Mouse (Mus musculus): ENCODE data around the gene Aldh5a1. TPM values are rescaled to one million over a fixed set of nuclear protein-coding genes. Genes with fewer than 3 reads are reported as not detected.

Gene Aldh5a1
- total and polyA plus RNA-seq, 2 experiments from 2014 or later: 11.2 to 40.9 TPM

DNA sequence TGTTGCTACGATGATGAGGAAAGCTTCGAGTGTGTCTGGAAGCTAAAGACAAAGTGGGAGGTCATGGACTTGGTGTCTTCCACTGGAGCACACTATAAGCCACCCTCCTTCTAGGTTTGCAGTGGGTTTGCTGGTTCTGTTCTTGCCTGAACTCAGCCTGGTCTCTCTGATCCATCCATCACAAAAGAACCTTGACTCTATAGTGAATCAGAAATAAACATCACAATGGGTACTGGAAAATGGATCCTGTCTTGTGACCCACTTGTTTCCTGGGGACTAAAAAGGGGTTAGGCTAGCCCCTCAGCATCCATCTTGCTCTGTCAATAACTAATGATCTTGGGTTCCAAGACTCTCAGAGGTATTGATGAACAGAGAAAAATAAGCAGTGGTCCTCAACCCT lies 35.5 kb downstream of the Aldh5a1 start:
- WGBS: 94% methylated on average over 2 of the region's 2 CpGs
- H3K4me1 ChIP-seq (ENCODE audit: insufficient read depth): no peaks in the 10 kb centered on the region
- no peak for ATAC-seq
- no peak overlapping the region for H3K4me3 ChIP-seq (ENCODE audit: low read depth, low read length)
- H3K9me3 ChIP-seq (ENCODE audit: low read length): no peaks in the 10 kb centered on the region
- no peak overlapping the region for H3K9ac ChIP-seq
- no peaks in the 10 kb centered on the region for H3K27me3 ChIP-seq (ENCODE audit: insufficient read depth, low read length)
- TF ChIP-seq CTCF (IDR thresholded peaks at IDR 0.05; ENCODE audit: low read depth): no peak
- no peak for DNase-seq
- H3K27ac ChIP-seq (ENCODE audit: low read depth, low read length): no peak overlapping the region
- peaks cover 10% of the 10 kb centered on the region; the same call in 1 of the 2 replicates for H3K36me3 ChIP-seq (ENCODE audit: insufficient read depth)
- H3K4me2 ChIP-seq (ENCODE audit: low read depth): no peak overlapping the region

GRCm38 (mm10) chr13:24893880-24894279 lies 43.6 kb downstream of the Aldh5a1 start:
- H3K27ac ChIP-seq (ENCODE audit: low read depth, low read length): no peak overlapping the region
- TF ChIP-seq CTCF (IDR thresholded peaks at IDR 0.05; ENCODE audit: low read depth): no peak
- WGBS: 85% methylated on average over 2 of the region's 2 CpGs
- H3K4me1 ChIP-seq (ENCODE audit: insufficient read depth): no peaks in the 10 kb centered on the region
- H3K9me3 ChIP-seq (ENCODE audit: low read length): no peaks in the 10 kb centered on the region
- no peak overlapping the region for H3K4me2 ChIP-seq (ENCODE audit: low read depth)
- H3K9ac ChIP-seq: no peak overlapping the region
- H3K36me3 ChIP-seq (ENCODE audit: insufficient read depth): 0 out of 2 replicates have a peak, but pooled peaks cover 3% of the 10 kb centered on the region
- ATAC-seq (no peak), DNase-seq (no peak)
- H3K27me3 ChIP-seq (ENCODE audit: insufficient read depth, low read length): no peaks in the 10 kb centered on the region
- no peak overlapping the region for H3K4me3 ChIP-seq (ENCODE audit: low read depth, low read length)

DNA sequence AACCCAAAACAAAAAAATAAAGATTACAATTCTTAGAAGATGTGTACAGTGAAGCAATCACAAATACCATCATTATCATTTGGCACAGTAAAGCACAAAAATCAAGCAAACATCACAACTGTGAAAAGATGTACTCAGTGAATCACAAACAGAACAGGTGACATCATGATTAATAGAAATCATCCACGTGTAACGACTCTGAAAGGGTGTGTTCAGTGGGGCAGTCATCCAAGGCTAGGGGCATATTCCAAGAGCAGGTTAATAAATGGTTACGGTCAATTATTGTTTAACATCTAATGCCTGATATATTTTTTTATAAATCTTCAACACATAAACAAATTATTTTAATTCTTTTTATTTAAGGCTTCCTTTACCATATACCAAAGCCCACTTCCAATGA lies 44.9 kb downstream of the Aldh5a1 start:
- no peaks in the 10 kb centered on the region for H3K4me1 ChIP-seq (ENCODE audit: insufficient read depth)
- no peak overlapping the region for H3K4me3 ChIP-seq (ENCODE audit: low read depth, low read length)
- TF ChIP-seq CTCF (IDR thresholded peaks at IDR 0.05; ENCODE audit: low read depth): no peak
- H3K9ac ChIP-seq: no peak overlapping the region
- WGBS: 89% methylated on average over 3 of the region's 3 CpGs
- 0 out of 2 replicates have a peak, but pooled peaks cover 9% of the 10 kb centered on the region for H3K36me3 ChIP-seq (ENCODE audit: insufficient read depth)
- H3K4me2 ChIP-seq (ENCODE audit: low read depth): no peak overlapping the region
- DNase-seq (no peak), ATAC-seq (no peak)
- H3K9me3 ChIP-seq (ENCODE audit: low read length): no peaks in the 10 kb centered on the region
- no peaks in the 10 kb centered on the region for H3K27me3 ChIP-seq (ENCODE audit: insufficient read depth, low read length)
- H3K27ac ChIP-seq (ENCODE audit: low read depth, low read length): no peak overlapping the region

DNA sequence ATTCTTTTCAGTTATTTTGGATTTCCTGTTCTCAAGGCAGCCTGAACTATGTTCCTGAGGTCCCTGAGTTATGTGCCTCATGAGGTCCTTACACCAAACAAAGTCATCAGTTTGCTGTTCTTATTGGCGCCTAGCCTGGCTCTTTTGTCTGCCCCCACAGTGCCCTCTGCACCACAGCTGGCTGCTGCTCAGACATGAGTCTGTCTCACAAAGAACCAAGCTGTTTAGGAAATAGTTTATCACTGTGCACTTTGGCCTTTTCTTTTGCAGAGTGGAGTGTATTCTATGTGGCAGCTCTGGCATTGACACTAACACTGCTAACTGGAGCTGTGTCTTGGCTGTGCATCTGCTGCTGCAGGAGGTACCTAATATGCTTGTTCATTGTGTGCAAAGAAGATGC lies 47.9 kb downstream of the Aldh5a1 start:
- no peak overlapping the region for H3K4me3 ChIP-seq (ENCODE audit: low read depth, low read length)
- H3K4me2 ChIP-seq (ENCODE audit: low read depth): no peak overlapping the region
- no peak overlapping the region for H3K27ac ChIP-seq (ENCODE audit: low read depth, low read length)
- DNase-seq (no peak), ATAC-seq (no peak)
- no peak overlapping the region for H3K9ac ChIP-seq
- no peaks in the 10 kb centered on the region for H3K4me1 ChIP-seq (ENCODE audit: insufficient read depth)
- peaks cover 6% of the 10 kb centered on the region; the same call in 1 of the 2 replicates for H3K36me3 ChIP-seq (ENCODE audit: insufficient read depth)
- WGBS: 56% methylated on average over 1 of the region's 1 CpGs
- H3K27me3 ChIP-seq (ENCODE audit: insufficient read depth, low read length): no peaks in the 10 kb centered on the region
- H3K9me3 ChIP-seq (ENCODE audit: low read length): no peaks in the 10 kb centered on the region
- TF ChIP-seq CTCF (IDR thresholded peaks at IDR 0.05; ENCODE audit: low read depth): no peak

GRCm38 (mm10) chr13:24882411-24882810 lies 55.0 kb downstream of the Aldh5a1 start:
- DNase-seq: no peak
- H3K4me2 ChIP-seq (ENCODE audit: low read depth): no peak overlapping the region
- no peak overlapping the region for H3K4me3 ChIP-seq (ENCODE audit: low read depth, low read length)
- TF ChIP-seq CTCF (IDR thresholded peaks at IDR 0.05; ENCODE audit: low read depth): no peak
- no peaks in the 10 kb centered on the region for H3K27me3 ChIP-seq (ENCODE audit: insufficient read depth, low read length)
- H3K36me3 ChIP-seq (ENCODE audit: insufficient read depth): peaks cover 11% of the 10 kb centered on the region
- no peak for ATAC-seq
- H3K27ac ChIP-seq (ENCODE audit: low read depth, low read length): no peak overlapping the region
- WGBS: 94% methylated on average over 6 of the region's 6 CpGs
- peaks cover 4% of the 10 kb centered on the region; the same call in 1 of the 2 replicates for H3K9me3 ChIP-seq (ENCODE audit: low read length)
- H3K9ac ChIP-seq: no peak overlapping the region
- H3K4me1 ChIP-seq (ENCODE audit: insufficient read depth): no peaks in the 10 kb centered on the region

DNA sequence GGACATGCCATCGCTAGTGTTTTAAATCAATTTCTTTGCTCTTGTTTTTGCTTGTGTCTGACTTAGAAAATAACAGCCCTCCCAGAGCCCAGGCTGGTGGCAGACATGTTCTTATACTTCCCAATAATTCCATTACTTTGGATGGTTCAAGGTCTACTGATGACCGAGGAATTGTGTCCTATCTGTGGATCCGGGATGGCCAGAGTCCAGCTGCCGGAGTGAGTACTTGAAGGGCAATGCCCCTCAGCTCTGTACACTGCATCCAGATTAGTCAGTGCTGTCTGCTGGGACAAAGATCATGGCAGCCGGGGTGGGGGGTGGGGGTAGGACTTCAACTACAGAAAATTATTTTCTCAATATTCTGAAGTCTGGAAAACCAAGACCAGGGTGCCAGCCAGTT lies 56.8 kb downstream of the Aldh5a1 start:
- H3K27me3 ChIP-seq (ENCODE audit: insufficient read depth, low read length): no peaks in the 10 kb centered on the region
- peaks cover 11% of the 10 kb centered on the region for H3K36me3 ChIP-seq (ENCODE audit: insufficient read depth)
- no peak overlapping the region for H3K27ac ChIP-seq (ENCODE audit: low read depth, low read length)
- no peak overlapping the region for H3K9ac ChIP-seq
- H3K4me1 ChIP-seq (ENCODE audit: insufficient read depth): no peaks in the 10 kb centered on the region
- 95% methylated on average over 5 of the region's 5 CpGs for WGBS
- H3K4me2 ChIP-seq (ENCODE audit: low read depth): no peak overlapping the region
- DNase-seq (no peak), ATAC-seq (no peak)
- no peak overlapping the region for H3K4me3 ChIP-seq (ENCODE audit: low read depth, low read length)
- no peak for TF ChIP-seq CTCF (IDR thresholded peaks at IDR 0.05; ENCODE audit: low read depth)
- peaks cover 4% of the 10 kb centered on the region; the same call in 1 of the 2 replicates for H3K9me3 ChIP-seq (ENCODE audit: low read length)

GRCm38 (mm10) chr13:24880208-24880607 lies 57.3 kb downstream of the Aldh5a1 start:
- no peak for TF ChIP-seq CTCF (IDR thresholded peaks at IDR 0.05; ENCODE audit: low read depth)
- WGBS: 88% methylated on average over 6 of the region's 6 CpGs

More at GRCm38 (mm10) chr13:24880208-24880607, 57.3 kb downstream of the Aldh5a1 start:
- Histone ChIP-seq H3K27me3 (ENCODE audit: insufficient read depth, low read length) (no peaks in the 10 kb centered on the region), H3K4me2 (ENCODE audit: low read depth) (no peak overlapping the region), H3K36me3 (ENCODE audit: insufficient read depth) (peaks cover 11% of the 10 kb centered on the region), H3K4me3 (ENCODE audit: low read depth, low read length) (no peak overlapping the region), H3K9ac (no peak overlapping the region), H3K27ac (ENCODE audit: low read depth, low read length) (no peak overlapping the region), H3K9me3 (ENCODE audit: low read length) (peaks cover 4% of the 10 kb centered on the region; the same call in 1 of the 2 replicates), H3K4me1 (ENCODE audit: insufficient read depth) (no peaks in the 10 kb centered on the region)
- ATAC-seq: no peak
- DNase-seq: no peak

Measured in forebrain, postnatal 0 days (tissue).